Mouse (Mus musculus) megakaryocyte, adult 5-6 weeks (primary cell): ENCODE measurements around the gene Slco2b1. TPM values are rescaled to one million over a fixed set of nuclear protein-coding genes. Genes with fewer than 3 reads are reported as not detected.
A peak's percentile ranks its signal among the peaks of the same experiment; 100 is the strongest.
"Not testable (repeated sequence)": the region's sequence is repeated elsewhere in the genome, so short reads cannot be mapped to it uniquely, and the experiment has no call there.

Source experiments
- ATAC-seq: 2 replicates; pipeline ENCODE4 v1.8.0; 2016; ENCODE audit warnings: mild to moderate bottlenecking, inconsistent platforms; ENCODE audit not compliant: poor library complexity, severe bottlenecking
- total RNA-seq, 2 experiments: library from RNA; stranded (forward) in 1 of 2; stranded (reverse) in 1 of 2; fragments of 153-499, 151-499 nt in 1 of 2; fragments of 221-1000, 200-1000 nt in 1 of 2; gene quantifications; 2 replicates each; pipeline versions ENCODE4 v1.2.3 to v1.2.4; 2015 to 2017

Slco2b1 gene
- total RNA-seq, 2 experiments from 2014 or later: 0.11 to 0.16 TPM

DNA sequence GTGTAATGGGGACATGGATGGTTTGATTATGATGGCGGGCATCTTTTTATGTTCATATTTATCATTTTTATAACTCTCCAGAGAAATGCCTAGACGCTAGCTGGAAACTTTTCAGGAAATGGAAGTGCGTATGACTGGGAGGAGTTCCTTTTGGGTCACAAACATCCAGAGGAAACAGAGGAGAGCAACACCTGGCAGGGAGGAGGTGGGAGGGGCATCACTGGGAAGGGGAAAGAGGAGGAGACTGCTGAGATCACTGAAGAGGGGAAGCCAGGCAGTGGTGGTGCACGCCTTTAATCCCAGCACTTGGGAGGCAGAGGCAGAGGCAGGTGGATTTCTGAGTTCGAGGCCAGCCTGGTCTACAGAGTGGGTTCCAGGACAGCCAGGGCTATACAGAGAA, 16.7 kb downstream of the Slco2b1 start:
- not testable (repeated sequence) for ATAC-seq

- no peak for ATAC-seq
Observed at GRCm38 (mm10) chr7:99693976-99694375, 17.2 kb downstream of the Slco2b1 start.

DNA sequence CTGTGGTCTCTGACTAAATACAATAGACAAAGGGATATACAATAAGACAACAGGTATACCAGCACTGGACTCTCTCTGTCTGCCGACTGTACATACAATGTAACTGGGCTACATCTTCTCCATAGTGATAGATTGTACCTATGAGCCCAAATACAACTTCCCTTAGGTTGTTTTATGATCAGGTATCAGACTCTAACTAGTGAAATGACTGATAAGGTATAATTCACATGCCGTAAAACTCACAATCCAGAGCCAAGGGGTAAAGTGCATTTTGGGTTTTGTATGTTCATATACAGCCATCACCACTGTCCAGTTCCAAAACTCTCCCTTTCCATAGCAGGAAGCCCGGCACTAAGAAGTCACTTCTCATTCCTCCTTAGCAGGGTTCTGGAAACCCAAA, 17.8 kb downstream of the Slco2b1 start:
- no peak for ATAC-seq

DNA sequence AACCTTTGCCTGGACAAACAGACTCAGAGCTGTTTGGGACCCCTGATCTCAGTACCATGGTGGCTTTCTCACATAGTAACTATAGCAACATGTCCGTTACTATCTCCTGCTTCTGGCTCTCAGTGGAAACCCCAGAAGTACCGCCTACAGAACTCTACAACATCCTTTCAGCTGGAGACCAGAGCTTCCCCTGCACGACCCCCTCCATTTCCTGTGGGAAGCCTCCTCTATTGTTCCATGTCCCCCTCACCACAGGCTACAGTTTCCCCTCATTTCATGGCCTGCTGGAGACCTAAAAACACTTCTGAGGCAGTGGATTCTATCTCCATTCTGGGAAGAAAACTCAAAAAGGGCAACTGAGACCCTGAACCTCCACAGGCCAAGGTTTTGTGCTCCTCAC, 18.7 kb downstream of the Slco2b1 start:
- ATAC-seq: no peak

GRCm38 (mm10) chr7:99690819-99691218, 20.3 kb downstream of the Slco2b1 start:
- ATAC-seq: no peak

- ATAC-seq: no peak
Observed at GRCm38 (mm10) chr7:99684086-99684485, 27.1 kb downstream of the Slco2b1 start.

- no peak for ATAC-seq
Observed at GRCm38 (mm10) chr7:99680771-99681170, 30.4 kb downstream of the Slco2b1 start.

- peak; percentile 66 for ATAC-seq
Observed at GRCm38 (mm10) chr7:99674890-99675289, 36.2 kb downstream of the Slco2b1 start.

DNA sequence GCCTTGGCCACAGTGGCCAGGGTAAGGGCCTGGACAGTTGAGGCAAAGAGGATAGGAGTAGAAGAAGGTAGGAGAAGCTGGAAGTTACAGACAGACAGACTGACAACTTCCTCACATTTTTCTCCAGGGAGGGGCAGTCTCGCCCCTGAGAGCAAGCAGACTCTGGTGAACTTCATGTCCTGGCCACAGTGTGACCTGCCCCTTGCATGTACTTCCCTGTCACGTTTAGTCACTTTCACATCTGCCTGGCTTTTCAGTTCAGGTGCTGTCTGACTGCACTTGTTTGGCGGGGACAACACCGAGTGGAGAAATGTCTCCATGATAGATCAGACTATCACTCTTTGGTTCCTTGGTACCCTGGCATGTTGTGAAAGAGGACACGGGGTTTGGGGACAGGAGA, 36.9 kb downstream of the Slco2b1 start:
- ATAC-seq: peak; percentile 57

DNA sequence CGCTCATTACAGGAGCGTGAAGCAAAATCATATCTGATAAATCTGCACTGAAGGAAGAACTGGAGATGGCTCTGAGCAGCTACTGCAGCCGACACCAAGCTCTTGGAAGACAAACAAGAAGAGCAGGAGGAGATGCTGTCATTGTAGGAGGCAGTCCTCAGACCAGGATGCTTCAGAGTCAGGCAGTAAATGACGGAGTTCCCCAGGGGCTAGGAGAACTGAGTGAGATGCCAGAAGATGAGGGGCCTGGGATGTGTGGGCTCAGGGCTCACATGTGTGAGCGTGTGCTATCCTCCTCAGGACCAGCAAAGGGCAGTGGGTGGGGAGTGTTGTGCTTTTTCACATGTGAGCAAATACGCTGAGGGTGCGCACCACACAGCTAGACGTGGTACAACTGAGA, 38.0 kb downstream of the Slco2b1 start:
- ATAC-seq: no peak

DNA sequence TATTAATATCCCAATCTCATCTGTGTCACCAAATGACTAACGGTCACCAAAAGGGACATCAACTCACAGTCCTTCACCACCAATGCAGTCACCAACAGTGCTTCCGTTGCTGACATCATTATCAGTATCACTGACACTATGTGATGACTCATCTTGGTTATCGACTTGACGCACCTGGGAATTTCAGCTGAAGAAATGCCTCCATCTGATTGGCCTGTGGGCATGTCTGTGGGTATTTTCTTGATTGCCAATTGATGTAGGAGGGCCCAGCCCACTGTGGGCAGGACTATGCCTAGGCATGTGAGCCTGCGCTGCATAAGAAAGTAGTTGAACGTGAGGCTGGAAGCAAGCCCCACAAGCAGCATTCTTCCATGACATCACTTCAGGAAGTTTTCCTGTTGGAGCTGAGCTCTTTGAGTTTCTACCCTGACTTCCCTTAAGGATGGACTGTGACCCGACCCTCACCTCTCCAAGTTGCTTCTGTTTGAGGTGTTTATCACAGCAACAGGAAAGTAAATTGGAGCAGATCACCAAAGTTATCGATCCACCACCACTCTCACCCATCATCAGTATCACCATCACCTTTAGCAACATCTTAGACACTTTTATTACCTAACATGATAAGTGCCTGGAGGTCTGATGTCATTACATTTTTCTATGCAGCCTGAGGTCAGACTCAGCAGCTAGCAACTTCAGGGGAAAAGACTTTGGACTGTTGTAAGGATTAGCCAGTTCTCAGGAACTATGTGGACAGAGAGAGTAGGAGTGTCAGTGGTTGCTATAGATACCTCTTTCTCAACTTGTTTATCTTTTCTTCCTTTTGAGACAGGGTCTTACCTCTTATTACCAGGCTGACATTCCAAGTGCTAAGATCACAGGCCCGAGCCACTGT, 39.4 kb downstream of the Slco2b1 start:
- ATAC-seq: peak; percentile 33

DNA sequence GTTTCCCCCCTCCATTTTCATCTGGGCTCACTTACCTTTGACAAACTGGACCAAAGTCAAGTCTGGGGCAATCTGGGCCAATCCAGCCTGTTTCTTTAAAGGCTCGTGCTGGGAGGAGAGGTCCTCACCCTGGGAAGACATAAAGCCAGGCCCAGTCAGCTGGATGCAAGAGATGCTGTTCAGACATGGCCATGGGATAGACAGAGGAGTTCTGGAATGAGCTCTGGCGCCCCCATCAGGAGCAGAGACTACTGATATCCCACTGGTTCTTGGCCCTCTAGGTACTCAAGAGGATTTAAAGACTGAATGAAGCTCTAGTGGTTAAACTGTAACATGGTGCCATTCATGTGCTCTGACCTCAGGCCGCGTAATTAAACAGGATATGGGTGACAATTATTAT, 40.2 kb downstream of the Slco2b1 start:
- ATAC-seq: no peak

DNA sequence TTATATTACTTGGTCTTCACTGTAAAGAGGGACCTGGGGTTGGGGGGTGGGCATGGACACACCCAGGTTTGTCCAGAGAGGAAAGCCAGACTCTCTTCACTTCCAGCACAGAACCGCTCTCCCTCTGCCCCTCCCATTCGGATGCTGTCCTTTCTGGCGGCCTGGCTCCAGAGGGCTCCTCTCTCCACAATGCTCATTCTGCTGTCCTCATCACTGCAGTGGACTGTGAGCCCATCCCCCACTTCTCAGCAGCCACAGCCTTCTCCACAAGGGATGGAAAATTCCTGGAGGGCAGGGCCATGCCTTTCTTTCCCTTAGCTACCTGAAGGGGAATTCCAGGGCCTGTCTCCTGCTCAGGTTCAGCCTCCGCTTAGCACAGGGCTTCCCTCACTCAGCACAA, 42.3 kb downstream of the Slco2b1 start:
- no peak for ATAC-seq

- no peak for ATAC-seq
Observed at GRCm38 (mm10) chr7:99667096-99667495, 44.0 kb downstream of the Slco2b1 start.

DNA sequence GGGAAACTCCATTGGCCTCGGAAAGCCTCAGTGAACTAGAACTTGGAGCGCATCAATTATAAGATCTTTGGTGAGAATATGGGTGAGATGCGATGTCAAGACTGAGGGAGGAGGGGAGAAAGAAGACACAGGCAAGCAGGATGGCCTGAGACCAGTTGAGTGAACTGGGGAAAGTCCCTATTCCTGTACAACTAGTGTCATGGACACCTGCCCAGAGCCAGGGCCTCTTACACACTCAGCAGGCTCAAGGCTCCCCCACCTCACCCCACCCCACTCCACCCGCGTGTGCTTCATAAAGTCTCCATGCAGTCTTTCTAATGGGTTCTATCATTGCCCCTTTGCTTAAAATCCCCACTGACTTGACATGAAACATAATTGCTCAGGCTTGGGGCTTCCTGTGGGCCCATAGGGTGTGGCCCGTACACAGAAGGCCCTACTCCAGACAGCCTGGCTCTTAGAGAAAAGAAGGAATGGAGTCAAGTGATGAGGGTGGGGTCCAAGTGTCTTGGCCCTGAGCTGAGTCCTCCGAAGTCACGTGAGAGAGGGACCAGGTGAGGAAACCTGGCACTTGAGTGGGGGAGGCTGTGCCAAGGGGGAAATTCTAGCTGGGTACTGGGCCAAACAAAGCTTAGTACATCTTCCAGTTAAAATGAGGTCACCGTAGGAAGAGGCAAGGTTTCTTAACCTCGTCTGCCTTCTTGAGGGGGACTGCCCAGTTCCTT, 45.2 kb downstream of the Slco2b1 start:
- no peak for ATAC-seq

- no peak for ATAC-seq
Observed at GRCm38 (mm10) chr7:99664571-99665485, 46.3 kb downstream of the Slco2b1 start.

- ATAC-seq: no peak
Observed at GRCm38 (mm10) chr7:99663507-99664220, 47.5 kb downstream of the Slco2b1 start.

- no peak for ATAC-seq
Observed at GRCm38 (mm10) chr7:99662311-99662710, 48.8 kb downstream of the Slco2b1 start.

GRCm38 (mm10) chr7:99661571-99662230, 49.4 kb downstream of the Slco2b1 start:
- ATAC-seq: no peak

- ATAC-seq: no peak
Observed at GRCm38 (mm10) chr7:99661071-99661470, 50.1 kb downstream of the Slco2b1 start.
